Mouse (Mus musculus) small intestine, adult 2 months (tissue): Measurements from ENCODE around the gene Dtx4.

Experiments used
- CTCF ChIP-seq: fragments of 200-500 bp; IDR thresholded peaks from 2 replicates; pipeline ENCODE4 v1.5.1; 2012; ENCODE audit warnings: low read depth, mild to moderate bottlenecking, control low read depth, inconsistent platforms, low read length, moderate library complexity, mixed read lengths; ENCODE audit not compliant: insufficient replicate concordance, insufficient read length; ENCODE audit errors: extremely low read depth
- POLR2A ChIP-seq: fragments of 200-500 bp; IDR thresholded peaks from 2 replicates; pipeline ENCODE4 v1.6.1; 2012; ENCODE audit warnings: low read depth, mild to moderate bottlenecking, control low read depth, inconsistent platforms, low read length, moderate library complexity

GRCm38 (mm10) chr19:12417361-12417760, 83.9 kb downstream of the Dtx4 start, which contains the start of gene Olfr1441:
- no peak for TF ChIP-seq CTCF
- TF ChIP-seq POLR2A, result no peak
